ENCODE assay signal across 28 mouse cellular contexts in genomic region chr1:164678303-164678702, GRCm38 (mm10).
DNase-seq lines count a peak whose midpoint lies in the region; ATAC-seq and TF ChIP-seq lines count a peak whose summit lies in the region.
"Had no signal": no experiment of that assay in that cellular context is flagged by ENCODE, and none has a peak within 500 bp of the region (broad histone marks: within the 10 kb centered on the region; RNA-seq: fewer than 3 reads in every experiment).

No protein-coding gene starts in this region.

- 0 out of 2 replicates have a peak overlapping the region, but pooled peaks have one; percentile 13 for H3K27ac ChIP-seq in heart, postnatal 0 days (ENCODE audit: low read depth)
- no peak overlapping the region for H3K27ac ChIP-seq in heart, embryonic 12.5 days (ENCODE audit: poor library complexity, severe bottlenecking)
- H3K27ac ChIP-seq in lung, postnatal 0 days (ENCODE audit: low read length), result no peak overlapping the region
- no peak overlapping the region for H3K27ac ChIP-seq in stomach, embryonic 14.5 days (ENCODE audit: low read length)
- H3K27ac ChIP-seq in stomach, postnatal 0 days (replicated peaks), result no peak overlapping the region
- H3K27ac ChIP-seq: embryonic facial prominence, embryonic 12.5 days; embryonic facial prominence, embryonic 15.5 days; gastrocnemius, adult 2 months; heart, embryonic 15.5 days; hindbrain, embryonic 14.5 days; hindbrain, postnatal 0 days had no signal

- 34% methylated on average over 3 of the region's 3 CpGs for WGBS in heart, postnatal 0 days
- WGBS in heart, embryonic 12.5 days, result 26% methylated on average over 3 of the region's 3 CpGs
- 26% methylated on average over 3 of the region's 3 CpGs for WGBS in lung, postnatal 0 days
- 34% methylated on average over 3 of the region's 3 CpGs for WGBS in stomach, embryonic 14.5 days
- 29% methylated on average over 3 of the region's 3 CpGs for WGBS in stomach, postnatal 0 days

- H3K36me3 ChIP-seq in heart, postnatal 0 days (replicated peaks; ENCODE audit: control insufficient read depth, insufficient read depth, low read length), result no peaks in the 10 kb centered on the region
- no peaks in the 10 kb centered on the region for H3K36me3 ChIP-seq in heart, embryonic 12.5 days
- no peaks in the 10 kb centered on the region for H3K36me3 ChIP-seq in lung, postnatal 0 days (ENCODE audit: insufficient read depth, low read length)
- H3K36me3 ChIP-seq in stomach, embryonic 14.5 days (ENCODE audit: control insufficient read depth, insufficient read depth, low read length), result no peaks in the 10 kb centered on the region
- no peaks in the 10 kb centered on the region for H3K36me3 ChIP-seq in stomach, postnatal 0 days (ENCODE audit: control insufficient read depth, insufficient read depth, low read length)
- H3K36me3 ChIP-seq: embryonic facial prominence, embryonic 12.5 days; embryonic facial prominence, embryonic 15.5 days; heart, embryonic 15.5 days had no signal

- DNase-seq in heart, postnatal 0 days (ENCODE audit: low spot score), result no peak
- peak; percentile 13 for DNase-seq in lung, postnatal 0 days (ENCODE audit: low spot score)
- DNase-seq in lung, postnatal 10 days, result no peak
- DNase-seq in stomach, postnatal 0 days (ENCODE audit: low spot score), result no peak
- DNase-seq: adrenal gland, adult 8-10 months; adrenal gland, postnatal 25 days; B cell, adult 2 months; cerebellum, adult 11-12 months; cerebellum, adult 8-10 months; cerebellum, postnatal 10 days; cerebellum, postnatal 36 days; forebrain, postnatal 0 days; gastrocnemius, adult 2 months; gastrocnemius, postnatal 14 days; heart, adult 11 months; heart, postnatal 14 days; heart, postnatal 4 days had no signal

- H3K27me3 ChIP-seq in heart, postnatal 0 days (ENCODE audit: control insufficient read depth, insufficient read depth, low read length), result no peaks in the 10 kb centered on the region
- no peaks in the 10 kb centered on the region for H3K27me3 ChIP-seq in heart, embryonic 12.5 days (replicated peaks)
- H3K27me3 ChIP-seq in lung, postnatal 0 days (replicated peaks; ENCODE audit: insufficient read depth, low read length), result no peaks in the 10 kb centered on the region
- H3K27me3 ChIP-seq in stomach, embryonic 14.5 days (ENCODE audit: control insufficient read depth, insufficient read depth, low read length), result no peaks in the 10 kb centered on the region
- no peaks in the 10 kb centered on the region for H3K27me3 ChIP-seq in stomach, postnatal 0 days (ENCODE audit: control insufficient read depth, insufficient read depth, low read length)
- H3K27me3 ChIP-seq: embryonic facial prominence, embryonic 12.5 days; embryonic facial prominence, embryonic 15.5 days; heart, embryonic 15.5 days had no signal

- TF ChIP-seq CTCF in heart, postnatal 0 days (IDR thresholded peaks at IDR 0.05; ENCODE audit: low read depth), result no peak
- TF ChIP-seq CTCF in lung, postnatal 0 days (IDR thresholded peaks at IDR 0.05), result no peak
- no peak for TF ChIP-seq CTCF in stomach, postnatal 0 days (IDR thresholded peaks at IDR 0.05; ENCODE audit: low read depth)

- no peak overlapping the region for H3K9ac ChIP-seq in heart, postnatal 0 days (replicated peaks; ENCODE audit: low read depth, low read length)
- no peak overlapping the region for H3K9ac ChIP-seq in heart, embryonic 12.5 days
- H3K9ac ChIP-seq in lung, postnatal 0 days (replicated peaks; ENCODE audit: low read depth), result no peak overlapping the region
- H3K9ac ChIP-seq in stomach, embryonic 14.5 days (replicated peaks; ENCODE audit: low read depth, low read length), result no peak overlapping the region
- no peak overlapping the region for H3K9ac ChIP-seq in stomach, postnatal 0 days (ENCODE audit: low read length)
- H3K9ac ChIP-seq: embryonic facial prominence, embryonic 12.5 days; embryonic facial prominence, embryonic 15.5 days; forebrain, postnatal 0 days; heart, embryonic 15.5 days; hindbrain, embryonic 14.5 days had no signal

- H3K4me1 ChIP-seq in heart, postnatal 0 days (ENCODE audit: control insufficient read depth, insufficient read depth), result peaks cover 3% of the 10 kb centered on the region; the same call in 1 of the 2 replicates
- H3K4me1 ChIP-seq in heart, embryonic 12.5 days (replicated peaks), result peaks cover 4% of the 10 kb centered on the region; the same call in 1 of the 2 replicates
- 0 out of 2 replicates have a peak, but pooled peaks cover 3% of the 10 kb centered on the region for H3K4me1 ChIP-seq in lung, postnatal 0 days (ENCODE audit: insufficient read depth, low read depth, low read length)
- H3K4me1 ChIP-seq in stomach, embryonic 14.5 days (ENCODE audit: control insufficient read depth, insufficient read depth, low read length), result no peaks in the 10 kb centered on the region
- H3K4me1 ChIP-seq in stomach, postnatal 0 days (replicated peaks; ENCODE audit: control insufficient read depth, insufficient read depth), result no peaks in the 10 kb centered on the region
- H3K4me1 ChIP-seq: embryonic facial prominence, embryonic 12.5 days; embryonic facial prominence, embryonic 15.5 days; heart, embryonic 15.5 days had no signal

- ATAC-seq in heart, postnatal 0 days (ENCODE audit: insufficient read depth, low read depth), result no peak
- no peak for ATAC-seq in heart, embryonic 12.5 days (ENCODE audit: insufficient number of reproducible peaks, low FRiP score)
- no peak for ATAC-seq in lung, postnatal 0 days
- ATAC-seq in stomach, embryonic 14.5 days (ENCODE audit: insufficient number of reproducible peaks, insufficient read depth, low FRiP score, low read depth), result peak; percentile 53; the same call in 1 of the 2 replicates
- no peak for ATAC-seq in stomach, postnatal 0 days (ENCODE audit: low FRiP score, low TSS enrichment)
- ATAC-seq in CD4-positive, CD25-positive, alpha-beta regulatory T cell, adult 4 months, result no peak
- ATAC-seq: activated CD4-positive, CD25-positive, alpha-beta regulatory T cell, adult 4 months; forebrain, embryonic 14.5 days; forebrain, postnatal 0 days; hindbrain, postnatal 0 days had no signal

- TF ChIP-seq EP300 in heart, postnatal 0 days (IDR thresholded peaks at IDR 0.05; ENCODE audit: low read depth), result no peak
- TF ChIP-seq EP300 in lung, postnatal 0 days (IDR thresholded peaks at IDR 0.05), result no peak
- no peak for TF ChIP-seq EP300 in stomach, postnatal 0 days (optimal IDR thresholded peaks at IDR 0.05)

- no peak overlapping the region for H3K4me3 ChIP-seq in heart, postnatal 0 days (ENCODE audit: low read depth, low read length)
- no peak overlapping the region for H3K4me3 ChIP-seq in heart, embryonic 12.5 days
- no peak overlapping the region for H3K4me3 ChIP-seq in lung, postnatal 0 days (ENCODE audit: low read depth, low read length)
- no peak overlapping the region for H3K4me3 ChIP-seq in stomach, embryonic 14.5 days (ENCODE audit: low read depth, low read length)
- H3K4me3 ChIP-seq in stomach, postnatal 0 days (ENCODE audit: low read depth, low read length), result no peak overlapping the region
- H3K4me3 ChIP-seq: embryonic facial prominence, embryonic 12.5 days; embryonic facial prominence, embryonic 15.5 days; gastrocnemius, adult 2 months; heart, embryonic 15.5 days had no signal

- no peak overlapping the region for H3K4me2 ChIP-seq in heart, postnatal 0 days (ENCODE audit: low read depth, low read length)
- H3K4me2 ChIP-seq in heart, embryonic 12.5 days, result no peak overlapping the region
- no peak overlapping the region for H3K4me2 ChIP-seq in lung, postnatal 0 days (replicated peaks; ENCODE audit: low read depth, low read length)
- H3K4me2 ChIP-seq in stomach, embryonic 14.5 days (replicated peaks; ENCODE audit: low read depth, low read length), result no peak overlapping the region
- no peak overlapping the region for H3K4me2 ChIP-seq in stomach, postnatal 0 days (replicated peaks; ENCODE audit: low read depth)
- H3K4me2 ChIP-seq: embryonic facial prominence, embryonic 12.5 days; embryonic facial prominence, embryonic 15.5 days; heart, embryonic 11.5 days; heart, embryonic 15.5 days; hindbrain, embryonic 14.5 days had no signal

- H3K9me3 ChIP-seq in heart, postnatal 0 days (replicated peaks; ENCODE audit: control insufficient read depth, low read length), result 0 out of 2 replicates have a peak, but pooled peaks cover 3% of the 10 kb centered on the region
- H3K9me3 ChIP-seq in heart, embryonic 12.5 days (replicated peaks), result 0 out of 2 replicates have a peak, but pooled peaks cover 6% of the 10 kb centered on the region
- H3K9me3 ChIP-seq in lung, postnatal 0 days (ENCODE audit: low read length), result peaks cover 4% of the 10 kb centered on the region; the same call in 1 of the 2 replicates
- H3K9me3 ChIP-seq in stomach, embryonic 14.5 days (ENCODE audit: control insufficient read depth, low read depth, low read length), result peaks cover 3% of the 10 kb centered on the region; the same call in 1 of the 2 replicates
- no peaks in the 10 kb centered on the region for H3K9me3 ChIP-seq in stomach, postnatal 0 days (ENCODE audit: control insufficient read depth, low read length)
- H3K9me3 ChIP-seq: embryonic facial prominence, embryonic 12.5 days; embryonic facial prominence, embryonic 15.5 days; heart, embryonic 15.5 days had no signal
